Mouse (Mus musculus): Measurements from ENCODE around the gene 9930021J03Rik. TPM values are rescaled to one million over a fixed set of nuclear protein-coding genes. Genes with fewer than 3 reads are reported as not detected.
A peak's percentile ranks its signal among the peaks of the same experiment; 100 is the strongest.

Gene 9930021J03Rik
- polyA plus RNA-seq, 1 experiment, result 3.1 TPM

GRCm38 (mm10) chr19:29826686-29827085 lies 20.9 kb upstream of the 9930021J03Rik start:
- Histone ChIP-seq H3K27me3 (ENCODE audit: control insufficient read depth, insufficient read depth, low read length) (no peaks in the 10 kb centered on the region), H3K4me3 (ENCODE audit: extremely low read depth, insufficient read depth, insufficient read length) (no peak overlapping the region), H3K27ac (ENCODE audit: insufficient read depth, low read length) (no peak overlapping the region), H3K36me3 (ENCODE audit: control insufficient read depth, insufficient read depth, low read length) (no peaks in the 10 kb centered on the region), H3K4me1 (ENCODE audit: control insufficient read depth, insufficient read depth, insufficient read length) (no peaks in the 10 kb centered on the region)
- no peak for DNase-seq (ENCODE audit: low read depth in 1 of 2, low spot score in 2 of 2)
- 70% methylated on average over 1 of the region's 1 CpGs for WGBS
- TF ChIP-seq CTCF (IDR thresholded peaks at IDR 0.05; ENCODE audit: extremely low read depth, insufficient read depth, insufficient read length, insufficient replicate concordance), result no peak
- no peak for TF ChIP-seq POLR2A (IDR thresholded peaks at IDR 0.05; ENCODE audit: low read depth, low read length)

- DNase-seq (ENCODE audit: low read depth in 1 of 2, low spot score in 2 of 2), result no peak
- Histone ChIP-seq H3K27ac (ENCODE audit: insufficient read depth, low read length) (no peak overlapping the region), H3K4me1 (ENCODE audit: control insufficient read depth, insufficient read depth, insufficient read length) (no peaks in the 10 kb centered on the region), H3K36me3 (ENCODE audit: control insufficient read depth, insufficient read depth, low read length) (no peaks in the 10 kb centered on the region), H3K4me3 (ENCODE audit: extremely low read depth, insufficient read depth, insufficient read length) (no peak overlapping the region), H3K27me3 (ENCODE audit: control insufficient read depth, insufficient read depth, low read length) (no peaks in the 10 kb centered on the region)
- TF ChIP-seq CTCF (IDR thresholded peaks at IDR 0.05; ENCODE audit: extremely low read depth, insufficient read depth, insufficient read length, insufficient replicate concordance) (no peak), POLR2A (IDR thresholded peaks at IDR 0.05; ENCODE audit: low read depth, low read length) (no peak)
- 16% methylated on average over 2 of the region's 2 CpGs for WGBS
These were observed 19.2 kb upstream of the 9930021J03Rik start for GRCm38 (mm10) chr19:29825003-29825402.

DNA sequence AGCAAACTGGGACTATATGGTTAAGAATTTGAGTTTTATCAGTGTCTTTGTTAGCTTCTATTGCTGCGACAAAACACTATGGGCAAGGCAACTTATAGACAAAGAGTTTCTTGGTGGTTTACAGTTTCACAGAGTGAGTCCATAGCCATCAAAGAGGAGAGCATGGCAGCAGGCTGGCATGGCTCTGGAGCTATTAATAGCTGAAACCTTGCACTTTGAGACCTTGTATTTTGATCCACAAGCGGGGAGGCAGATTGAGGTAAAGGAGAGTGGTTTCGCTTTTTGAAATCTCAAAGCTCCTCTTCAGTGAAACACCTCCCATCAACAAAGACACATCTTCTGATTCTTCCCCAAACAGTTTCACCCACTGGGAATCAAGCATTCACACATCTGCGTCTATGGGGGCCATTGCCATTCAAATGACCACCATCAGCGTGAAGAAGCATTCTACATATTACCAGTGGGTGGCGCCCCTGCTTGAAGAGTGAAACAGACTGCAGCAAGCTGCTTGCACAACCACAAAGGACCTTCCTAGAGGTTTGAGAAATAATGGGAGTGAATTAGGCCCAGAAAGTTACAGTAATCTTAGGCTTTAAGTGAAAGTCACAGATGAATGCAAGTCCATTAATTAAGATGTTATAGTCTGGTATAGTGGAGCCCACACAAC lies 18.4 kb upstream of the 9930021J03Rik start:
- no peak overlapping the region for H3K4me3 ChIP-seq (ENCODE audit: extremely low read depth, insufficient read depth, insufficient read length)
- WGBS, result 64% methylated on average over 6 of the region's 6 CpGs
- H3K27ac ChIP-seq (ENCODE audit: insufficient read depth, low read length), result no peak overlapping the region
- H3K36me3 ChIP-seq (ENCODE audit: control insufficient read depth, insufficient read depth, low read length), result no peaks in the 10 kb centered on the region
- DNase-seq (ENCODE audit: low read depth in 1 of 2, low spot score in 2 of 2), result peak in 1 of 2 experiments; percentile 20
- H3K27me3 ChIP-seq (ENCODE audit: control insufficient read depth, insufficient read depth, low read length), result no peaks in the 10 kb centered on the region
- TF ChIP-seq CTCF (IDR thresholded peaks at IDR 0.05; ENCODE audit: extremely low read depth, insufficient read depth, insufficient read length, insufficient replicate concordance), result peak; percentile 43; the same call in 1 of the 2 replicates
- TF ChIP-seq POLR2A (IDR thresholded peaks at IDR 0.05; ENCODE audit: low read depth, low read length), result no peak
- no peaks in the 10 kb centered on the region for H3K4me1 ChIP-seq (ENCODE audit: control insufficient read depth, insufficient read depth, insufficient read length)

DNA sequence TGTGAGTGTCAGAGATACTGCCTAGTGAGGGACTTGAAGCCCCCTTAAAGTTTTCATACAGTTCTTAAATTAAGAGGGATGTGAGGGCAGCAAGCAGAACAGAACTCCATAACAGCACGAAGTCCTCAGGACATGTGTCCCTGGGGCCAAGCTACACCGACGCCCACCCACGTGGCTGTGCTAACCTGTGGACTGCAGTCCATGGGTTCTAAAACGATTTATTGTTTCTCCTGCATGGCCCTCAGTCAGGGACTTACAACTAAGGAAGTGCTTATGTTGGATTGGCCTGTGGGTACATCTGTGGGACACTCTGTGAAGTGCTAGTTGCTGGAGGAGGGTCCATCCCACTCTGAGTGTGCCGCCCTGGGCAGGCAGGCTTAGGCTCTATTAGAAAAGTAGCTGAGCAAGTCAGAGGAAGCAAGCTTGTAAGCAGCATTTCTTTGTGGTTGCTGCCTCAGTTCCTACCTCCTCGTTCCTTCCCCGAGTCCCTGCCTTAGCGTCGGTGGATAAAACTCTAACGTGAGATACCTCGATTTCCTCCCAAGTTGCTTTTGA lies 17.7 kb upstream of the 9930021J03Rik start:
- Histone ChIP-seq H3K4me3 (ENCODE audit: extremely low read depth, insufficient read depth, insufficient read length) (no peak overlapping the region), H3K27me3 (ENCODE audit: control insufficient read depth, insufficient read depth, low read length) (no peaks in the 10 kb centered on the region), H3K4me1 (ENCODE audit: control insufficient read depth, insufficient read depth, insufficient read length) (no peaks in the 10 kb centered on the region), H3K36me3 (ENCODE audit: control insufficient read depth, insufficient read depth, low read length) (no peaks in the 10 kb centered on the region), H3K27ac (ENCODE audit: insufficient read depth, low read length) (no peak overlapping the region)
- DNase-seq (ENCODE audit: low read depth in 1 of 2, low spot score in 2 of 2), result no peak
- 78% methylated on average over 12 of the region's 12 CpGs for WGBS
- TF ChIP-seq POLR2A (IDR thresholded peaks at IDR 0.05; ENCODE audit: low read depth, low read length), result no peak
- no peak for TF ChIP-seq CTCF (IDR thresholded peaks at IDR 0.05; ENCODE audit: extremely low read depth, insufficient read depth, insufficient read length, insufficient replicate concordance)

GRCm38 (mm10) chr19:29820966-29821365 lies 15.2 kb upstream of the 9930021J03Rik start:
- Histone ChIP-seq H3K36me3 (ENCODE audit: control insufficient read depth, insufficient read depth, low read length) (no peaks in the 10 kb centered on the region), H3K4me1 (ENCODE audit: control insufficient read depth, insufficient read depth, insufficient read length) (no peaks in the 10 kb centered on the region), H3K4me3 (ENCODE audit: extremely low read depth, insufficient read depth, insufficient read length) (no peak overlapping the region), H3K27ac (ENCODE audit: insufficient read depth, low read length) (no peak overlapping the region), H3K27me3 (ENCODE audit: control insufficient read depth, insufficient read depth, low read length) (no peaks in the 10 kb centered on the region)
- DNase-seq (ENCODE audit: low read depth in 1 of 2, low spot score in 2 of 2), result peak; percentile 28 to 61
- TF ChIP-seq CTCF (IDR thresholded peaks at IDR 0.05; ENCODE audit: extremely low read depth, insufficient read depth, insufficient read length, insufficient replicate concordance) (peak; percentile 23; the same call in 1 of the 2 replicates), POLR2A (IDR thresholded peaks at IDR 0.05; ENCODE audit: low read depth, low read length) (no peak)

DNA sequence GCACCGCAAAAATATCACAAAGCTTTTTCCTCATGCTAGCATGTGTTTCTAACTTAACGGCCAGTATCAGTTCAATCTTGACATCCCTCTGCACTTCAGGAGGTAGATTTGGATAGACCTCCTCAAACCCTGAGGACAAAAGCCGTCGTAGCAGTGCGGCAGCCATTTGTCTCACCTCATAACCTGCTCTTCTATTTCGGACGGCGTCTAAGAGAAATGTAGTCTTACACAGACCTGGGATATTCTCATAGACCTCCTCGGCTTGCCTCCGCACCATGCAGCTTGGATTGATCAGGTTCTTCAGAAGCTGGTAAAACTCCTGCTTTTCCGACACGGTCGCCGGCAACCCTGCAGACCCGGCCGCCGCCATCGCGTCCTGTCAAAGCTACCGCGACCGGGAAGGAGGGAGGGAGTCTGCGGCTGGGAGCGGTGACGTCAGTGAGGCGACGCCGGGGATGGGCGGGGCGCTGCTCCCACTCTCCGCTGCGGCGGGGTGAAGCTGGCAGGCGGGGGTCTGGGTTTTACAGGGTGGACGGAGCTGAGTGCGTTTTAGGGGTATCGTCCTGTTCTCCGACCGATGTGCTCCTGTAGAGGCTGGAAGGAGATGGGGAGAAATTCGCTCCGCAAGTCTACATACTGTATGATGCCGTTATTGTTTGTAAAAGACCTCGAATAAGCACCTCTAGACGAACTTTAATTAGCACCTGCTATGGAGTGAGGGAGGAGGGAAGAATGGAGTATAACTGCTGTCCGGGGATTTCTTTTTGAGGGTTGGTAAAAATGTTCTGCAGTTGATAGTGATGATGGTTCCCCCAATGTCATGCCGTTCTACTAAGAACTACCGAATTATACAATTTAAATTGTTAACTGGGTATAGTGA lies 7.0 kb upstream of the 9930021J03Rik start, which contains the start of gene Ranbp6:
Gene Ranbp6 (minus strand): TSS at position 394 of the 880 bp plus-strand sequence.
- peak; percentile 55 to 91 for DNase-seq (ENCODE audit: low read depth in 1 of 2, low spot score in 2 of 2)
- WGBS, result under 1% methylated on average over 47 of the region's 47 CpGs
- no peak for TF ChIP-seq CTCF (IDR thresholded peaks at IDR 0.05; ENCODE audit: extremely low read depth, insufficient read depth, insufficient read length, insufficient replicate concordance)
- peak; percentile 55; the same call in 1 of the 2 replicates for TF ChIP-seq POLR2A (IDR thresholded peaks at IDR 0.05; ENCODE audit: low read depth, low read length)
- H3K27ac ChIP-seq (ENCODE audit: insufficient read depth, low read length), result no peak within 1 kb of the TSS; the same call in 1 of the 2 replicates
- no peaks in the 10 kb centered on the region for H3K27me3 ChIP-seq (ENCODE audit: control insufficient read depth, insufficient read depth, low read length)
- peak within 1 kb of the TSS; percentile 95 for H3K4me3 ChIP-seq (ENCODE audit: extremely low read depth, insufficient read depth, insufficient read length)
- H3K4me1 ChIP-seq (ENCODE audit: control insufficient read depth, insufficient read depth, insufficient read length), result no peaks in the 10 kb centered on the region; the same call in 1 of the 2 replicates
- no peaks in the 10 kb centered on the region; the same call in 1 of the 2 replicates for H3K36me3 ChIP-seq (ENCODE audit: control insufficient read depth, insufficient read depth, low read length)

Data from spleen, adult 2 months (tissue).